Mouse (Mus musculus): ENCODE results near the gene Grb2.
A peak's percentile ranks its signal among the peaks of the same experiment; 100 is the strongest.

Gene Grb2

GRCm38 (mm10) chr11:115712268-115712667, 3.9 kb upstream of the Grb2 start:
- DNase-seq (ENCODE audit: low spot score): no peak

- no peak for DNase-seq (ENCODE audit: low spot score)
Observed at GRCm38 (mm10) chr11:115711133-115711532, 2.7 kb upstream of the Grb2 start.

GRCm38 (mm10) chr11:115709829-115710559, 1.6 kb upstream of the Grb2 start:
- no peak for DNase-seq (ENCODE audit: low spot score)

GRCm38 (mm10) chr11:115708956-115709828, 795 bp upstream of the Grb2 start:
- no peak for DNase-seq (ENCODE audit: low spot score)

DNA sequence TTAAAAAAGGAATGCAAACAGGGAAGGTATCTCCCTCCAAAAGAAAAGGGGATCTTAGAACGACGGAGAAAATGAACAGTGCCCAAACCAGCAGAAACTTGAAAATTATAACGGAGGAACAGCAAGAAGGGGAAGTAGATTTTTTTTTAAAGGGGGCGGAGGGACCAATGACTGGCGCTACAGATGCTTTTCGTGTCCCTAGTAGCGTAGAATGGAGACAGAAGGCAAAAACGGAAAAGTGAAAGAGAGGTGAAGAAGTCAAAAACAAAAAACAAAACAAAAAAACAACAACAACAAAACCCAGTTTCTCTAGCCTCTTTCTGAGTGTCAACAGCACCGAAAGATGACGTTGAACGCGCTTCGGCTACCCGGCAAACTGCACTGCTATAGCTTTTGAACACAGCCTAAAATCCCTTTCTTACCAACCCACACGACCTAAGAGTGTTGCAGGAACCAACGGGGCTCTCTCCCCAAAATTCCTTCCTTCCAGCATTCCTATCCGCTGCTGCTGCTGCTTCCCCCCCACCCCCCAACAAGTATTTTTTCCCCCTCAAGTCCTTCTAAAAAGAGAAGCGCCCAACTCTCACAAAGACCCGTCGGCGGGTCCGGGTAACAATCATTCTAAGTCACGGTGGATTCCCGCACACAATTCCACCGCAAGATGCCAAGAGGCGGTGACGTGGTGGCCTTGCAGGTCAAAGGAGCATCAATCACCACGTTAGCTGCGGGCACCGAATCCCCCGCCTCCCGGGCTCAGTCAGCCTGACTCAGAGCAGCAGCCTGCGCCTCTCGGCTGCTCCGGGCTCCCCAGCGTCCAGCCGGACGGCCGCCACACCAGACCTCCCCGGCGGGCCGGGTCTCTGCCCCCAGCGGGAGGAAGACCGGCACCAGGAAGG, 836 bp downstream of the Grb2 start:
- DNase-seq (ENCODE audit: low spot score): peak; percentile 62

DNA sequence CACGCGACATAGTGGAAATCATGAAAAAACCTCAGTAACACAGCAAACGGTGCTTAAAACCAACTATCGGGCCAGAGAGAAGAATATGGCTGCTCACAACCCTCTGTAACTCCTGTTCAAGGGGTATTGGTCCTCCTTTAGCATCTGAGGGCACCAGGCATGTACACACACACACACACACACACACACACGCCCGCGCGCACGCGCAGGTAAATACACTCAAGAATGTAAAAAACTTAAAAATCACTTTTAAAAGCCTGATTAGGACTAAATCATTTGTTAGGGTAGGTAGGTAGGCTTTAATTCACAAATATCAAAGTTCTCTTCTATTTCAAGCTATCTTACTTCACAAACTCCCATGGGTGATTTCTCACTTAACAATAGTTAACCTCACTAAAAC, 1.8 kb downstream of the Grb2 start:
- DNase-seq (ENCODE audit: low spot score): no peak

- no peak for DNase-seq (ENCODE audit: low spot score)
Observed at GRCm38 (mm10) chr11:115705561-115705960, 2.8 kb downstream of the Grb2 start.

GRCm38 (mm10) chr11:115704648-115705047, 3.7 kb downstream of the Grb2 start:
- DNase-seq (ENCODE audit: low spot score): no peak

GRCm38 (mm10) chr11:115703466-115703865, 4.9 kb downstream of the Grb2 start:
- DNase-seq (ENCODE audit: low spot score): no peak

- peak; percentile 87 for DNase-seq (ENCODE audit: low spot score)
Observed at GRCm38 (mm10) chr11:115698986-115699728, 9.2 kb downstream of the Grb2 start.

GRCm38 (mm10) chr11:115697722-115698121, 10.7 kb downstream of the Grb2 start:
- no peak for DNase-seq (ENCODE audit: low spot score)

DNA sequence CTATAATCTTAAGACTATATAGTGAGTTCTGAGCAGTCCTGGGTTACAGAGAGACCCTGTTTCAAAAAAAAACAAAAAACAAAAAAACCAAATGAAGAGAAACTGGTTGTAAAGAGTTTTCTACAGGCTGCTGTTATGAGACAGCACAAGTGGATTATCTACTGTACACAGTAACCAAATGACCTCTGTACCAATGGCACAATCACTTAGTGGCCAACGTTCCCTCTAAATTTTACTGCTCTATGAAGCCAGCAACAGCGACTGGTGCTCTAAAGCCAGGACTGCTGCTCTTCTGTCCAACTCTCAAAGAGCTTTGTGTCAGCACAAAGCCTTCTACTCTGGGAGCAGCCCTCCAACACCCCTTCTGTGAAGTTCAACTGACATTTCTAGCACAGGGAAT, 11.3 kb downstream of the Grb2 start:
- no peak for DNase-seq (ENCODE audit: low spot score)

GRCm38 (mm10) chr11:115696471-115696870, 11.9 kb downstream of the Grb2 start:
- no peak for DNase-seq (ENCODE audit: low spot score)

- DNase-seq (ENCODE audit: low spot score): no peak
Observed at GRCm38 (mm10) chr11:115693979-115694578, 14.3 kb downstream of the Grb2 start.

- peak; percentile 19 for DNase-seq (ENCODE audit: low spot score)
Observed at GRCm38 (mm10) chr11:115692800-115693199, 15.6 kb downstream of the Grb2 start.

GRCm38 (mm10) chr11:115691976-115692375, 16.4 kb downstream of the Grb2 start:
- DNase-seq (ENCODE audit: low spot score): no peak

DNA sequence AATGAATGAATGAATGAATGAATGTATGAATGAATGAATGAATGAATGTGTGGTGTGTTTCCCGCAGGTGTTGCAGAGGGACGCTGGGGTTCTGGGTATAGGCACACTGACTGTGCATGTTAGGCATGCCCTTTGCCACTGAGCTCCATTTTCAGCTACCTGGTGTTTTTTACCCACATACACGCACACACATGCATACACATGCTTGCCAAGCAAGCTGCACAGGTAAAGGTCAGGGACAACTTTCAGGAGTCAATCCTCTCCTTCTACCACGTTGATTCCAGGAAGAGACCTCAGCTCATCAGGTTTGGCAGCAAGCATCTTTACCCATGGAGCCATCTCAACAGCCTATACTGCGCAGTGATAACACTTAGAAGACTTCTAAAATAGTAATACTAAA, 16.9 kb downstream of the Grb2 start:
- DNase-seq (ENCODE audit: low spot score): no peak

DNA sequence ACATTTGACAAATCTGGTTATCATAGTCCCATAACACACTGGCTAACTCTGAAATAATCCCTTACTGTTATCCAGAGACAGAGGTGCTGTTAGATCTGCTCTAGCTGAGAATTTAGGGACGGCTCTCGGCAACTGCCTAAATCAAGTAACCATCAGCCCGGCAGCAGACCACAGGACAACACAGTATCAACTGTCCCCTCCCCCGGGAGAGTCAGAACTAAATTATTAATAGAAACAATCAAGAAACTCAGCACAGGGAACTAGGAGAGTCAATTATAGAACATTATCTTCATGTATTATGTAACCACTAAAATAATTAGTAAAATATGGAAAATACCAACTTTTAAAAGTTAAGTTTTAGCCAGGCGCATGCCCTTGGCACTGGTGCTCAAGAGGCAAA, 17.4 kb downstream of the Grb2 start:
- DNase-seq (ENCODE audit: low spot score): no peak

GRCm38 (mm10) chr11:115690356-115690755, 18.0 kb downstream of the Grb2 start:
- no peak for DNase-seq (ENCODE audit: low spot score)

- no peak for DNase-seq (ENCODE audit: low spot score)
Observed at GRCm38 (mm10) chr11:115689137-115689915, 19.1 kb downstream of the Grb2 start.

Data from T-cell, adult 2 months (primary cell).